ENCODE assay signal across 16 mouse cellular contexts in the genomic region with DNA sequence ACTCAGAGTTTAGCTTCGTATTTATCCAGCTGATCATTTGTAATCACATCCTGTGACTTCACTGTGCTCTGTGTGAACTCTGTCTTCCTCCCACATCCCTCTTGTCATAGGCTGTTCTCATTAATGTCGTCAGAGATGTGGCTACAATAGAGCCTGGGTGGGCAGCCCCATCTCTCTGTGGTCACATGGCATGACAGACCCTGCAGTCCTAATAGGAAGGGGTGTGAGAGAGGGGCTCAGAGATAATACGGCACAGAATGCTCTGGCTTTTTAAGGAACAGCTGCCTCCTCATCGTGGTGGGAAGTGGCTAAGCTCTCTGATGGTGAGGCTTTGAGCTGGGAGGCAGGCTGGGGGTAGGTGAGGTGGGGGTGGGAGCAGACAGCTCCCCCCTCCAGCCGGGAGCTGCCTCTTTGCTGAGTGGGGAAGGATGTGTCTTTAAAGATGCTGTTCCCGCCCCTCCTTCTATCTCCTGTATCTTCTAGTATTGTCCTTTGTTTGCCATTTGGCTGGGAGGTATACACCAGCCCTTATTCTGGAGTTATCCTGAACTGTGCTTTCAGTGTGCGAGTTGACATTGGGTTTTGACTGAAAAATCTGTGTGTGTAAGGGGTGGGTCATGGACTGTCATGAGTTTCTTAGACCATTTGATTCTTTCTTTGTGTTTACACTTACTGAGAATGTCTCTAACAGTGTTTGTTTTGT. TPM values are rescaled to one million over a fixed set of nuclear protein-coding genes. Genes with fewer than 3 reads are reported as not detected.
DNase-seq lines count a peak whose midpoint lies in the region; ATAC-seq and TF ChIP-seq lines count a peak whose summit lies in the region.
"Had no signal": no experiment of that assay in that cellular context is flagged by ENCODE, and none has a peak within 500 bp of the region (broad histone marks: within the 10 kb centered on the region; RNA-seq: fewer than 3 reads in every experiment).

No protein-coding gene starts in this region.

- H3K27me3 ChIP-seq in forebrain, embryonic 11.5 days (ENCODE audit: control insufficient read depth, insufficient read depth, low read length): no peaks in the 10 kb centered on the region
- H3K27me3 ChIP-seq in hindbrain, postnatal 0 days (ENCODE audit: insufficient read depth, low read length): no peaks in the 10 kb centered on the region
- H3K27me3 ChIP-seq in neural tube, embryonic 15.5 days (replicated peaks): no peaks in the 10 kb centered on the region
- H3K27me3 ChIP-seq: heart, embryonic 12.5 days; limb, embryonic 15.5 days had no signal

- no peak for DNase-seq in frontal cortex, postnatal 25 days (ENCODE audit: low spot score in 2 of 2)
- DNase-seq in forebrain, embryonic 11.5 days (ENCODE audit: low spot score): peak; percentile 55
- peak; percentile 49 for DNase-seq in hindbrain, postnatal 0 days (ENCODE audit: low spot score)
- no peak for DNase-seq in gastrocnemius, adult 18-20 months (ENCODE audit: low spot score)
- no peak for DNase-seq in cerebellum, adult 11-12 months
- DNase-seq in heart, postnatal 10 days: no peak
- DNase-seq: adrenal gland, adult 2 months; cerebellum, adult 8-10 months; kidney, adult 11 months; thymus, adult 2 months had no signal

- ATAC-seq in frontal cortex, adult (ENCODE audit: low TSS enrichment): peak; percentile 17; the same call in 1 of the 2 replicates
- ATAC-seq in forebrain, embryonic 11.5 days (replicated peaks; ENCODE audit: low FRiP score): peak; percentile 91
- peak; percentile 76 for ATAC-seq in hindbrain, postnatal 0 days
- ATAC-seq in neural tube, embryonic 15.5 days (ENCODE audit: low FRiP score): peak; percentile 63

- H3K36me3 ChIP-seq in forebrain, embryonic 11.5 days (ENCODE audit: control insufficient read depth, insufficient read depth, low read length): no peaks in the 10 kb centered on the region
- H3K36me3 ChIP-seq in hindbrain, postnatal 0 days (ENCODE audit: insufficient read depth, low read length): no peaks in the 10 kb centered on the region
- no peaks in the 10 kb centered on the region for H3K36me3 ChIP-seq in neural tube, embryonic 15.5 days
- H3K36me3 ChIP-seq: heart, embryonic 12.5 days; limb, embryonic 15.5 days had no signal

- peaks cover 9% of the 10 kb centered on the region for H3K4me1 ChIP-seq in forebrain, embryonic 11.5 days (replicated peaks; ENCODE audit: control insufficient read depth, insufficient read depth, low read length)
- peaks cover 23% of the 10 kb centered on the region for H3K4me1 ChIP-seq in hindbrain, postnatal 0 days (ENCODE audit: insufficient read depth, low read length)
- peaks cover 76% of the 10 kb centered on the region for H3K4me1 ChIP-seq in neural tube, embryonic 15.5 days
- H3K4me1 ChIP-seq: limb, embryonic 15.5 days had no signal

- 0 out of 2 replicates have a peak overlapping the region, but pooled peaks have one; percentile 2 for H3K9ac ChIP-seq in forebrain, embryonic 11.5 days (ENCODE audit: low read length)
- H3K9ac ChIP-seq in hindbrain, postnatal 0 days (replicated peaks; ENCODE audit: low read length): no peak overlapping the region
- H3K9ac ChIP-seq in neural tube, embryonic 15.5 days (replicated peaks): no peak overlapping the region
- H3K9ac ChIP-seq: heart, embryonic 12.5 days; limb, embryonic 15.5 days had no signal

- intact Hi-C loops in heart, postnatal 10 days (cut with DNase I): no loop called here

- H3K27ac ChIP-seq in forebrain, embryonic 11.5 days (ENCODE audit: low read depth, low read length): peak overlapping the region; percentile 77
- peak overlapping the region; percentile 69 for H3K27ac ChIP-seq in hindbrain, postnatal 0 days
- peak overlapping the region; percentile 80 for H3K27ac ChIP-seq in neural tube, embryonic 15.5 days (replicated peaks)
- H3K27ac ChIP-seq: limb, embryonic 15.5 days had no signal

- H3K4me2 ChIP-seq in forebrain, embryonic 11.5 days (ENCODE audit: low read depth, low read length, severe bottlenecking): no peak overlapping the region
- H3K4me2 ChIP-seq in hindbrain, postnatal 0 days (ENCODE audit: low read depth, low read length): peak overlapping the region; percentile 19; the same call in 1 of the 2 replicates
- peak overlapping the region; percentile 35; the same call in 1 of the 2 replicates for H3K4me2 ChIP-seq in neural tube, embryonic 15.5 days
- H3K4me2 ChIP-seq: heart, embryonic 12.5 days; limb, embryonic 15.5 days had no signal

- H3K4me3 ChIP-seq in forebrain, embryonic 11.5 days (ENCODE audit: low read depth, low read length): no peak overlapping the region
- H3K4me3 ChIP-seq in hindbrain, postnatal 0 days (ENCODE audit: low read length): no peak overlapping the region
- no peak overlapping the region for H3K4me3 ChIP-seq in neural tube, embryonic 15.5 days (replicated peaks)
- H3K4me3 ChIP-seq: heart, embryonic 12.5 days; limb, embryonic 15.5 days had no signal

- TF ChIP-seq CTCF in hindbrain, postnatal 0 days (IDR thresholded peaks at IDR 0.05; ENCODE audit: low read depth): no peak

- 30% methylated on average over 7 of the region's 7 CpGs for WGBS in forebrain, embryonic 11.5 days
- WGBS in hindbrain, postnatal 0 days: 24% methylated on average over 7 of the region's 7 CpGs
- 24% methylated on average over 7 of the region's 7 CpGs for WGBS in neural tube, embryonic 15.5 days

- no peaks in the 10 kb centered on the region for H3K9me3 ChIP-seq in forebrain, embryonic 11.5 days (ENCODE audit: control insufficient read depth, low read length)
- H3K9me3 ChIP-seq in hindbrain, postnatal 0 days (ENCODE audit: low read length): no peaks in the 10 kb centered on the region
- no peaks in the 10 kb centered on the region for H3K9me3 ChIP-seq in neural tube, embryonic 15.5 days (replicated peaks)
- H3K9me3 ChIP-seq: heart, embryonic 12.5 days; limb, embryonic 15.5 days had no signal

RNA-seq across cellular contexts. Expression of a gene that starts 30.8 kb away (rescaled TPM):
- polyA plus RNA-seq in forebrain, embryonic 11.5 days (2014; fragmentation: Nextera tagmentation; extraction: Ambion mirVana): 61.0 and 68.3 TPM in 2 replicates
- total RNA-seq in hindbrain, postnatal 0 days (2014; rRNA removed): 132 and 149 TPM in 2 replicates
- polyA plus RNA-seq in hindbrain, postnatal 0 days (2015; fragmentation: Nextera tagmentation; extraction: Ambion mirVana): 84.6 and 90.0 TPM in 2 replicates
- polyA plus RNA-seq in neural tube, embryonic 15.5 days (2015; fragmentation: Nextera tagmentation; extraction: Ambion mirVana): 107 and 130 TPM in 2 replicates
- total RNA-seq in gastrocnemius, adult 18-20 months (2021): not detected
- 1 to 10 TPM; 1.4 to 1.9 TPM for total RNA-seq in heart, postnatal 10 days (2021)

RNA-seq across cellular contexts. Expression of a gene that starts 43.3 kb away (rescaled TPM):
- polyA plus RNA-seq in forebrain, embryonic 11.5 days (2014; fragmentation: Nextera tagmentation; extraction: Ambion mirVana): not detected in 2 replicates
- total RNA-seq in hindbrain, postnatal 0 days (2014; rRNA removed): not detected in 2 replicates
- not detected in 2 replicates for polyA plus RNA-seq in hindbrain, postnatal 0 days (2015; fragmentation: Nextera tagmentation; extraction: Ambion mirVana)
- polyA plus RNA-seq in neural tube, embryonic 15.5 days (2015; fragmentation: Nextera tagmentation; extraction: Ambion mirVana): not detected in 2 replicates
- total RNA-seq in gastrocnemius, adult 18-20 months (2021): not detected
- not detected for total RNA-seq in heart, postnatal 10 days (2021)
- total RNA-seq: adrenal gland, adult 2 months; layer of hippocampus, postnatal 14 days; MEL had no signal
- polyA plus RNA-seq: adrenal gland, adult 2 months; heart, embryonic 12.5 days; limb, embryonic 15.5 days; thymus, adult 2 months had no signal

Comparison
In these comparisons a context has a peak if more than half of its experiments do, and no peak if none do; other contexts are left out.
1. ATAC-seq: peak in every context shown above with its lines; median percentile 91 in forebrain, embryonic 11.5 days; 76 in hindbrain, postnatal 0 days; 63 in neural tube, embryonic 15.5 days; 17 in frontal cortex, adult.
2. DNase-seq: peak in forebrain, embryonic 11.5 days (single experiment) and hindbrain, postnatal 0 days (single experiment); none in frontal cortex, postnatal 25 days (0 of 2), gastrocnemius, adult 18-20 months (single experiment), cerebellum, adult 11-12 months (single experiment) and heart, postnatal 10 days (0 of 2).
3. RNA of a gene that starts 30.8 kb away (total RNA-seq): 132 to 149 TPM in hindbrain, postnatal 0 days; 1.4 to 1.9 TPM in heart, postnatal 10 days and not detected in gastrocnemius, adult 18-20 months; every median in the first group is over 10 times any median in the second.
4. Peak in every context shown above with its lines, with median percentiles within 50 percentile points of each other: H3K27ac ChIP-seq.